Mouse (Mus musculus) hindbrain, embryonic 15.5 days (tissue): ENCODE data around the gene Slc16a12. TPM values are rescaled to one million over a fixed set of nuclear protein-coding genes. Genes with fewer than 3 reads are reported as not detected.

Source experiments
- ATAC-seq: fragments of 200-750 bp; cut with Nextera tagmentation; 2 replicates; pipeline ENCODE4 v1.8.0; 2017; ENCODE audit warnings: low read depth, moderate number of reproducible peaks, moderate TSS enrichment; ENCODE audit not compliant: low FRiP score
- H3K27ac ChIP-seq: fragments of 300-500 bp; sonication (generic); replicated peaks from 2 replicates; pipeline ENCODE4 v1.5.1; 2015; ENCODE audit warnings: mild to moderate bottlenecking, inconsistent platforms
- H3K27me3 ChIP-seq: fragments of 300-500 bp; sonication (generic); 2 replicates; pipeline ENCODE4 v1.6.1; 2015; ENCODE audit warnings: control low read depth, inconsistent platforms
- H3K36me3 ChIP-seq: fragments of 300-500 bp; sonication (generic); 2 replicates; pipeline ENCODE4 v1.6.1; 2015; ENCODE audit warnings: control low read depth, inconsistent platforms
- H3K4me1 ChIP-seq: fragments of 300-500 bp; sonication (generic); replicated peaks from 2 replicates; pipeline ENCODE4 v1.6.1; 2015; ENCODE audit warnings: control low read depth, inconsistent platforms
- H3K4me2 ChIP-seq: fragments of 300-500 bp; sonication (generic); 2 replicates; pipeline ENCODE4 v1.6.1; 2015; ENCODE audit warnings: moderate library complexity, mild to moderate bottlenecking, inconsistent platforms
- H3K4me3 ChIP-seq: fragments of 300-500 bp; sonication (generic); 2 replicates; pipeline ENCODE4 v1.5.1; 2015; ENCODE audit warnings: mild to moderate bottlenecking, inconsistent platforms
- H3K9ac ChIP-seq: fragments of 300-500 bp; sonication (generic); 2 replicates; pipeline ENCODE4 v1.6.1; 2015; ENCODE audit warnings: inconsistent platforms
- H3K9me3 ChIP-seq: fragments of 300-500 bp; sonication (generic); 2 replicates; pipeline ENCODE4 v1.6.1; 2016; ENCODE audit warnings: control low read depth, inconsistent platforms
- WGBS: fragments of 180-500 bp; shearing (Covaris S2); methylation state at CpG from one replicate; pipeline ENCODE4 v1.1.7; 2015; 5-methylcytosine and 5-hydroxymethylcytosine counted together
- polyA plus RNA-seq: library from polyadenylated mRNA; unstranded; fragments of >200 nt; fragmentation: Nextera tagmentation; extraction: Ambion mirVana; gene quantifications from 2 replicates; pipeline ENCODE4 v1.2.1, GENCODE M21; 2015

Gene Slc16a12
- polyA plus RNA-seq, 1 experiment from 2014 or later, result 2.7 TPM

- Histone ChIP-seq H3K27ac (no peak overlapping the region), H3K4me1 (no peaks in the 10 kb centered on the region), H3K36me3 (no peaks in the 10 kb centered on the region), H3K27me3 (no peaks in the 10 kb centered on the region), H3K4me3 (no peak overlapping the region), H3K9ac (no peak overlapping the region), H3K9me3 (no peaks in the 10 kb centered on the region), H3K4me2 (no peak overlapping the region)
- ATAC-seq, result no peak
- 87% methylated on average over 4 of the region's 4 CpGs for WGBS
Measured at GRCm38 (mm10) chr19:34724598-34724997, 22.5 kb downstream of the Slc16a12 start.

GRCm38 (mm10) chr19:34722541-34722940 is 24.5 kb downstream of the Slc16a12 start:
- Histone ChIP-seq H3K4me2 (no peak overlapping the region), H3K9me3 (no peaks in the 10 kb centered on the region)
- 86% methylated on average over 3 of the region's 3 CpGs for WGBS

GRCm38 (mm10) chr19:34720130-34720529 is 27.0 kb downstream of the Slc16a12 start:
- no peak overlapping the region for H3K4me3 ChIP-seq
- H3K36me3 ChIP-seq, result no peaks in the 10 kb centered on the region
- H3K4me1 ChIP-seq, result no peaks in the 10 kb centered on the region
- H3K4me2 ChIP-seq, result no peak overlapping the region
- no peak for ATAC-seq
- no peak overlapping the region for H3K9ac ChIP-seq
- no peak overlapping the region for H3K27ac ChIP-seq
- no peaks in the 10 kb centered on the region for H3K9me3 ChIP-seq
- no peaks in the 10 kb centered on the region for H3K27me3 ChIP-seq

More at GRCm38 (mm10) chr19:34722541-34722940, 24.5 kb downstream of the Slc16a12 start:
- no peaks in the 10 kb centered on the region for H3K27me3 ChIP-seq
- no peak overlapping the region for H3K9ac ChIP-seq
- H3K36me3 ChIP-seq, result no peaks in the 10 kb centered on the region
- no peaks in the 10 kb centered on the region for H3K4me1 ChIP-seq
- H3K4me3 ChIP-seq, result no peak overlapping the region
- H3K27ac ChIP-seq, result no peak overlapping the region
- ATAC-seq, result no peak

GRCm38 (mm10) chr19:34718963-34719362 is 28.1 kb downstream of the Slc16a12 start:
- Histone ChIP-seq H3K4me3 (no peak overlapping the region), H3K36me3 (no peaks in the 10 kb centered on the region), H3K4me2 (no peak overlapping the region), H3K27ac (no peak overlapping the region), H3K9ac (no peak overlapping the region), H3K9me3 (no peaks in the 10 kb centered on the region), H3K27me3 (no peaks in the 10 kb centered on the region), H3K4me1 (no peaks in the 10 kb centered on the region; the same call in 1 of the 2 replicates)
- no peak for ATAC-seq
- 91% methylated on average over 5 of the region's 5 CpGs for WGBS

GRCm38 (mm10) chr19:34718478-34718877 is 28.6 kb downstream of the Slc16a12 start:
- H3K9me3 ChIP-seq, result no peaks in the 10 kb centered on the region
- WGBS, result 53% methylated on average over 2 of the region's 2 CpGs
- H3K27ac ChIP-seq, result no peak overlapping the region
- no peaks in the 10 kb centered on the region for H3K27me3 ChIP-seq
- no peak overlapping the region for H3K4me2 ChIP-seq
- H3K4me1 ChIP-seq, result no peaks in the 10 kb centered on the region; the same call in 1 of the 2 replicates
- no peak overlapping the region for H3K4me3 ChIP-seq
- H3K9ac ChIP-seq, result no peak overlapping the region
- no peaks in the 10 kb centered on the region for H3K36me3 ChIP-seq
- ATAC-seq, result no peak

- no peak overlapping the region for H3K27ac ChIP-seq
- H3K4me1 ChIP-seq, result no peaks in the 10 kb centered on the region; the same call in 1 of the 2 replicates
- H3K9ac ChIP-seq, result no peak overlapping the region
- no peak overlapping the region for H3K4me2 ChIP-seq
- 79% methylated on average over 1 of the region's 1 CpGs for WGBS
- H3K9me3 ChIP-seq, result no peaks in the 10 kb centered on the region
- ATAC-seq, result no peak
- H3K36me3 ChIP-seq, result no peaks in the 10 kb centered on the region
- no peaks in the 10 kb centered on the region for H3K27me3 ChIP-seq
- H3K4me3 ChIP-seq, result no peak overlapping the region
Measured at GRCm38 (mm10) chr19:34715895-34716294, 31.2 kb downstream of the Slc16a12 start.

- Histone ChIP-seq H3K4me2 (no peak overlapping the region), H3K27ac (0 out of 2 replicates have a peak overlapping the region, but pooled peaks have one; percentile 15), H3K4me3 (no peak overlapping the region), H3K36me3 (no peaks in the 10 kb centered on the region), H3K9ac (no peak overlapping the region), H3K4me1 (no peaks in the 10 kb centered on the region; the same call in 1 of the 2 replicates), H3K9me3 (no peaks in the 10 kb centered on the region), H3K27me3 (no peaks in the 10 kb centered on the region)
- ATAC-seq, result peak; percentile 83; the same call in 1 of the 2 replicates
- WGBS, result 43% methylated on average over 5 of the region's 5 CpGs
Measured at GRCm38 (mm10) chr19:34714250-34714666, 32.8 kb downstream of the Slc16a12 start.

- 76% methylated on average over 2 of the region's 2 CpGs for WGBS
- no peak for ATAC-seq
Measured at GRCm38 (mm10) chr19:34712050-34712449, 35.0 kb downstream of the Slc16a12 start.

GRCm38 (mm10) chr19:34708221-34708620 is 38.9 kb downstream of the Slc16a12 start:
- Histone ChIP-seq H3K9me3 (no peaks in the 10 kb centered on the region), H3K4me2 (no peak overlapping the region), H3K27me3 (no peaks in the 10 kb centered on the region), H3K36me3 (no peaks in the 10 kb centered on the region), H3K4me3 (no peak overlapping the region), H3K27ac (no peak overlapping the region), H3K4me1 (no peaks in the 10 kb centered on the region), H3K9ac (no peak overlapping the region)
- no peak for ATAC-seq
- WGBS, result 89% methylated on average over 2 of the region's 2 CpGs

More at GRCm38 (mm10) chr19:34712050-34712449, 35.0 kb downstream of the Slc16a12 start:
- no peaks in the 10 kb centered on the region for H3K36me3 ChIP-seq
- no peak overlapping the region for H3K27ac ChIP-seq
- no peak overlapping the region for H3K9ac ChIP-seq
- no peaks in the 10 kb centered on the region; the same call in 1 of the 2 replicates for H3K4me1 ChIP-seq
- H3K27me3 ChIP-seq, result no peaks in the 10 kb centered on the region
- H3K4me3 ChIP-seq, result no peak overlapping the region
- H3K4me2 ChIP-seq, result no peak overlapping the region
- H3K9me3 ChIP-seq, result no peaks in the 10 kb centered on the region

GRCm38 (mm10) chr19:34707571-34707970 is 39.5 kb downstream of the Slc16a12 start:
- WGBS, result 85% methylated on average over 2 of the region's 2 CpGs
- no peak overlapping the region for H3K27ac ChIP-seq

GRCm38 (mm10) chr19:34706261-34706660 is 40.8 kb downstream of the Slc16a12 start:
- Histone ChIP-seq H3K9me3 (no peaks in the 10 kb centered on the region), H3K4me2 (no peak overlapping the region), H3K36me3 (no peaks in the 10 kb centered on the region), H3K27me3 (no peaks in the 10 kb centered on the region), H3K4me1 (no peaks in the 10 kb centered on the region), H3K27ac (no peak overlapping the region), H3K9ac (no peak overlapping the region), H3K4me3 (no peak overlapping the region)
- WGBS, result 79% methylated on average over 6 of the region's 6 CpGs
- no peak for ATAC-seq

More at GRCm38 (mm10) chr19:34707571-34707970, 39.5 kb downstream of the Slc16a12 start:
- Histone ChIP-seq H3K9me3 (no peaks in the 10 kb centered on the region), H3K9ac (no peak overlapping the region), H3K4me3 (no peak overlapping the region), H3K27me3 (no peaks in the 10 kb centered on the region), H3K4me1 (no peaks in the 10 kb centered on the region), H3K36me3 (no peaks in the 10 kb centered on the region), H3K4me2 (no peak overlapping the region)
- ATAC-seq, result no peak

GRCm38 (mm10) chr19:34705141-34705540 is 41.9 kb downstream of the Slc16a12 start:
- no peaks in the 10 kb centered on the region for H3K4me1 ChIP-seq
- H3K9ac ChIP-seq, result no peak overlapping the region
- no peak overlapping the region for H3K4me2 ChIP-seq
- H3K27ac ChIP-seq, result no peak overlapping the region
- no peaks in the 10 kb centered on the region for H3K36me3 ChIP-seq
- no peak for ATAC-seq
- no peak overlapping the region for H3K4me3 ChIP-seq
- WGBS, result 100% methylated on average over 1 of the region's 1 CpGs
- no peaks in the 10 kb centered on the region for H3K27me3 ChIP-seq
- no peaks in the 10 kb centered on the region for H3K9me3 ChIP-seq

- no peak overlapping the region for H3K4me2 ChIP-seq
Measured at GRCm38 (mm10) chr19:34699300-34699699, 47.8 kb downstream of the Slc16a12 start.

More at GRCm38 (mm10) chr19:34699300-34699699, 47.8 kb downstream of the Slc16a12 start:
- H3K9me3 ChIP-seq, result no peaks in the 10 kb centered on the region
- WGBS, result 61% methylated on average over 2 of the region's 2 CpGs
- H3K4me1 ChIP-seq, result no peaks in the 10 kb centered on the region
- no peaks in the 10 kb centered on the region for H3K27me3 ChIP-seq
- no peak for ATAC-seq
- no peak overlapping the region for H3K27ac ChIP-seq
- no peak overlapping the region for H3K9ac ChIP-seq
- no peaks in the 10 kb centered on the region for H3K36me3 ChIP-seq
- H3K4me3 ChIP-seq, result no peak overlapping the region
